ENCODE assay signal across 9 mouse cellular contexts in genomic region chr7:49974841-49975440, GRCm38 (mm10). TPM values are rescaled to one million over a fixed set of nuclear protein-coding genes. Genes with fewer than 3 reads are reported as not detected.
DNase-seq lines count a peak whose midpoint lies in the region; ATAC-seq and TF ChIP-seq lines count a peak whose summit lies in the region.
"Had no signal": no experiment of that assay in that cellular context is flagged by ENCODE, and none has a peak within 500 bp of the region (broad histone marks: within the 10 kb centered on the region; RNA-seq: fewer than 3 reads in every experiment).

Gene Nell1 (plus strand): TSS chr7:49974864.

- H3K4me1 ChIP-seq in liver, embryonic 11.5 days (replicated peaks; ENCODE audit: control insufficient read depth, insufficient read depth, low read length), result no peaks in the 10 kb centered on the region
- H3K4me1 ChIP-seq in embryonic facial prominence, embryonic 14.5 days (ENCODE audit: control insufficient read depth, insufficient read depth, low read length), result no peaks in the 10 kb centered on the region; the same call in 1 of the 2 replicates
- peaks cover 5% of the 10 kb centered on the region; the same call in 1 of the 2 replicates for H3K4me1 ChIP-seq in hindbrain, postnatal 0 days (ENCODE audit: insufficient read depth, low read length)
- no peaks in the 10 kb centered on the region for H3K4me1 ChIP-seq in stomach, postnatal 0 days (replicated peaks; ENCODE audit: control insufficient read depth, insufficient read depth)

- H3K27me3 ChIP-seq in liver, embryonic 11.5 days (replicated peaks; ENCODE audit: control insufficient read depth, insufficient read depth, low read length), result peaks cover 48% of the 10 kb centered on the region
- peaks cover 76% of the 10 kb centered on the region for H3K27me3 ChIP-seq in embryonic facial prominence, embryonic 14.5 days (replicated peaks; ENCODE audit: control insufficient read depth, insufficient read depth, low read length)
- peaks cover 6% of the 10 kb centered on the region; the same call in 1 of the 2 replicates for H3K27me3 ChIP-seq in hindbrain, postnatal 0 days (ENCODE audit: insufficient read depth, low read length)
- H3K27me3 ChIP-seq in stomach, postnatal 0 days (ENCODE audit: control insufficient read depth, insufficient read depth, low read length), result peaks cover 6% of the 10 kb centered on the region; the same call in 1 of the 2 replicates

- WGBS in liver, embryonic 11.5 days, result 2% methylated on average over 52 of the region's 52 CpGs
- 0% methylated on average over 26 of the region's 52 CpGs for WGBS in embryonic facial prominence, embryonic 14.5 days
- under 1% methylated on average over 51 of the region's 52 CpGs for WGBS in hindbrain, postnatal 0 days
- under 1% methylated on average over 42 of the region's 52 CpGs for WGBS in stomach, postnatal 0 days

- H3K9me3 ChIP-seq in liver, embryonic 11.5 days (ENCODE audit: control insufficient read depth, low read length), result no peaks in the 10 kb centered on the region
- no peaks in the 10 kb centered on the region for H3K9me3 ChIP-seq in embryonic facial prominence, embryonic 14.5 days (ENCODE audit: control insufficient read depth, low read length)
- H3K9me3 ChIP-seq in hindbrain, postnatal 0 days (ENCODE audit: low read length), result no peaks in the 10 kb centered on the region
- H3K9me3 ChIP-seq in stomach, postnatal 0 days (ENCODE audit: control insufficient read depth, low read length), result no peaks in the 10 kb centered on the region

- H3K9ac ChIP-seq in liver, embryonic 11.5 days (ENCODE audit: low read depth, low read length), result no peak within 1 kb of the TSS
- peak within 1 kb of the TSS; percentile 60 for H3K9ac ChIP-seq in embryonic facial prominence, embryonic 14.5 days (ENCODE audit: low read depth, low read length)
- peak within 1 kb of the TSS; percentile 47 for H3K9ac ChIP-seq in hindbrain, postnatal 0 days (replicated peaks; ENCODE audit: low read length)
- peak within 1 kb of the TSS; percentile 38; the same call in 1 of the 2 replicates for H3K9ac ChIP-seq in stomach, postnatal 0 days (ENCODE audit: low read length)

- TF ChIP-seq EP300 in stomach, postnatal 0 days (optimal IDR thresholded peaks at IDR 0.05), result no peak

- peak within 1 kb of the TSS; percentile 48 for H3K4me3 ChIP-seq in liver, embryonic 11.5 days (ENCODE audit: low read depth, low read length)
- H3K4me3 ChIP-seq in embryonic facial prominence, embryonic 14.5 days (ENCODE audit: low read depth, low read length), result peak within 1 kb of the TSS; percentile 54
- H3K4me3 ChIP-seq in hindbrain, postnatal 0 days (ENCODE audit: low read length), result peak within 1 kb of the TSS; percentile 54
- peak within 1 kb of the TSS; percentile 44 for H3K4me3 ChIP-seq in stomach, postnatal 0 days (ENCODE audit: low read depth, low read length)

- H3K36me3 ChIP-seq in liver, embryonic 11.5 days (ENCODE audit: control insufficient read depth, insufficient read depth, low read length), result no peaks in the 10 kb centered on the region
- no peaks in the 10 kb centered on the region for H3K36me3 ChIP-seq in embryonic facial prominence, embryonic 14.5 days (ENCODE audit: control insufficient read depth, insufficient read depth, low read length)
- H3K36me3 ChIP-seq in hindbrain, postnatal 0 days (ENCODE audit: insufficient read depth, low read length), result no peaks in the 10 kb centered on the region
- H3K36me3 ChIP-seq in stomach, postnatal 0 days (ENCODE audit: control insufficient read depth, insufficient read depth, low read length), result no peaks in the 10 kb centered on the region

- H3K27ac ChIP-seq in liver, embryonic 11.5 days (ENCODE audit: low read depth, low read length), result no peak within 1 kb of the TSS
- no peak within 1 kb of the TSS for H3K27ac ChIP-seq in embryonic facial prominence, embryonic 14.5 days (replicated peaks; ENCODE audit: low read depth, low read length)
- H3K27ac ChIP-seq in hindbrain, postnatal 0 days, result no peak within 1 kb of the TSS; the same call in 1 of the 2 replicates
- no peak within 1 kb of the TSS for H3K27ac ChIP-seq in stomach, postnatal 0 days (replicated peaks)

- no peak for DNase-seq in liver, embryonic 11.5 days (ENCODE audit: low spot score)
- no peak for DNase-seq in liver
- peak; percentile 12 for DNase-seq in embryonic facial prominence, embryonic 14.5 days (ENCODE audit: low spot score)
- peak; percentile 49 for DNase-seq in hindbrain, postnatal 0 days (ENCODE audit: low spot score)
- peak; percentile 61 for DNase-seq in mesoderm, embryonic 11.5 days (ENCODE audit: low read depth, low spot score)
- DNase-seq in stomach, postnatal 0 days (ENCODE audit: low spot score), result peak; percentile 15
- no peak for DNase-seq in spleen, adult 12 weeks (ENCODE audit: low spot score)
- no peak for DNase-seq in kidney, postnatal 14 days

- peak within 1 kb of the TSS; percentile 69 for H3K4me2 ChIP-seq in liver, embryonic 11.5 days
- peak within 1 kb of the TSS; percentile 95 for H3K4me2 ChIP-seq in embryonic facial prominence, embryonic 14.5 days (ENCODE audit: low read depth, low read length)
- H3K4me2 ChIP-seq in hindbrain, postnatal 0 days (ENCODE audit: low read depth, low read length), result peak within 1 kb of the TSS; percentile 92
- peak within 1 kb of the TSS; percentile 77 for H3K4me2 ChIP-seq in stomach, postnatal 0 days (replicated peaks; ENCODE audit: low read depth)

- ATAC-seq in liver, embryonic 11.5 days (replicated peaks; ENCODE audit: low FRiP score), result no peak
- ATAC-seq in embryonic facial prominence, embryonic 14.5 days (ENCODE audit: low read depth), result peak; percentile 57
- ATAC-seq in hindbrain, postnatal 0 days, result peak; percentile 59
- ATAC-seq in stomach, postnatal 0 days (ENCODE audit: low FRiP score, low TSS enrichment), result no peak

- no peak; the same call in 1 of the 2 replicates for TF ChIP-seq CTCF in hindbrain, postnatal 0 days (IDR thresholded peaks at IDR 0.05; ENCODE audit: low read depth)
- TF ChIP-seq CTCF in stomach, postnatal 0 days (IDR thresholded peaks at IDR 0.05; ENCODE audit: low read depth), result no peak

RNA-seq across cellular contexts. Expression of gene Nell1, which starts in this region (rescaled TPM):
- polyA plus RNA-seq in liver, embryonic 11.5 days (2014; fragmentation: Nextera tagmentation; extraction: Ambion mirVana), result 1.1 and 1.7 TPM in 2 replicates
- polyA plus RNA-seq in embryonic facial prominence, embryonic 14.5 days (2014; fragmentation: Nextera tagmentation; extraction: Ambion mirVana), result 12.8 and 13.4 TPM in 2 replicates
- 66.4 and 67.1 TPM in 2 replicates for total RNA-seq in hindbrain, postnatal 0 days (2014; rRNA removed)
- 37.0 and 37.8 TPM in 2 replicates for polyA plus RNA-seq in hindbrain, postnatal 0 days (2015; fragmentation: Nextera tagmentation; extraction: Ambion mirVana)
- 1.8 TPM in 2 replicates for polyA plus RNA-seq in stomach, postnatal 0 days (2015; fragmentation: Nextera tagmentation; extraction: Ambion mirVana)
- total RNA-seq: neutrophil, adult 5-6 weeks had no signal

Comparison
In these comparisons a context has a peak if more than half of its experiments do, and no peak if none do; other contexts are left out.
1. ATAC-seq: peak in embryonic facial prominence, embryonic 14.5 days (single experiment) and hindbrain, postnatal 0 days (single experiment); none in liver, embryonic 11.5 days (single experiment) and stomach, postnatal 0 days (single experiment).
2. DNase-seq: peak in embryonic facial prominence, embryonic 14.5 days (single experiment), hindbrain, postnatal 0 days (single experiment), mesoderm, embryonic 11.5 days (single experiment) and stomach, postnatal 0 days (single experiment); none in liver, embryonic 11.5 days (single experiment), liver (single experiment), spleen, adult 12 weeks (single experiment) and kidney, postnatal 14 days (single experiment).
3. Peak in every context shown above with its lines, with median percentiles within 50 percentile points of each other: H3K4me2 ChIP-seq and H3K4me3 ChIP-seq.